Mouse (Mus musculus): ENCODE data around the gene Gpr152.
A peak's percentile ranks its signal among the peaks of the same experiment; 100 is the strongest.
"Not testable (repeated sequence)": the region's sequence is repeated elsewhere in the genome, so short reads cannot be mapped to it uniquely, and the experiment has no call there.

The Gpr152 gene

GRCm38 (mm10) chr19:4131075-4131474 lies 8.5 kb upstream of the Gpr152 start:
- DNase-seq (ENCODE audit: low spot score) = no peak

DNA sequence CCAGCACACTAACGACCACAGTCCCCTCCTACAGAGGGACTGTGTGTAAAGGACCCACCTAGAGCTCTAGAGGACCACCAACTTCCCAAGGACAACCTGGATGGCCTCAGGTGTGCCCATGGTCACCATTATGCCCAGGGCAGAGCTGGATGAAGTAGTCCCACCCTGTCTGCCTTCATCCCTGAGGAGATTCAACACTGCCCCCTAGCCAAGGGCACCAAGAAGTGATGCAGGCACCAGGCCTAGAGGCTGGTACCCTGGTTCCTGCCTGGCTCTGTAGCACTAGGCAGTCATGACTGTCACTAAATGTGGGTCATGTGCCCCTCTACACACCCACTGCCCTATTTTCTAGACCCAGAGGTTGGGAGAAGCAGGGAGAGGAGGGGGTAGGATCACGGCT lies 7.8 kb upstream of the Gpr152 start:
- DNase-seq (ENCODE audit: low spot score) = no peak

- DNase-seq (ENCODE audit: low spot score) = no peak
Observed at GRCm38 (mm10) chr19:4134354-4134753, 5.2 kb upstream of the Gpr152 start.

DNA sequence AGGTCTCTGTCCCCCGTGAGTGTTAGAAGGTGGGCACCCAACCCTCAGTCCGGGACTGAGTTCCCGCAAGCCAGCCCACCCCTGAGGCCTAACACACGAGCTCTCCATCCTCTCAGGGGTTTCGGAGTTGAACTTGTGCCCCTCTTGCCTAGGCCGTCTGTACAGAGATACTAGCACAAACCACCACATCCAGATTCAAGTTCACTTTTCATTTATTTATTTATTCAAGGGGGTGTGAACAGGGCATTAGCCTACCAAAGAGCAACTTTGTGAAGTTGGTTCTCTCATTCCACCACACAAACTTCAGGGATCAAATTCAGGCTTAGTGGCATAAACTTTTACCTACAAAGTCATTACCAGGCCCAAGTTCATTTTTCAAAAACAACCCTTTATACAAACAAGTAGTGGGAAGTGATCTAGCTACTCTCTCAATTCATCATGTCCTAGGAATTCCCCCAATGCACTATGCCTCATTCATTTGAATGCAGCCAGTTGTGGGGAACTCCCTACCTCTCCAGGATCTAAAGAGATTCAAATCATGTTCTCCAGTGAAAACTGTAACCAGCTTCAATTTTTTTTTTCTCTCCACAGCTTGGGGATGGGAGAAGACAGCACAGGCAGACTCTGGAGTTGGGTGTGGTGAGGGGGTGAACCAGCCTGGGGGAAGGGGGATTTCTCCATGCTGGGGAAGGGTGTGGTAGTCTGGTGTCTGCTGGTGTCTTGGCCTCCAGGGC lies 4.2 kb upstream of the Gpr152 start:
- DNase-seq (ENCODE audit: low spot score) = not testable (repeated sequence)

DNA sequence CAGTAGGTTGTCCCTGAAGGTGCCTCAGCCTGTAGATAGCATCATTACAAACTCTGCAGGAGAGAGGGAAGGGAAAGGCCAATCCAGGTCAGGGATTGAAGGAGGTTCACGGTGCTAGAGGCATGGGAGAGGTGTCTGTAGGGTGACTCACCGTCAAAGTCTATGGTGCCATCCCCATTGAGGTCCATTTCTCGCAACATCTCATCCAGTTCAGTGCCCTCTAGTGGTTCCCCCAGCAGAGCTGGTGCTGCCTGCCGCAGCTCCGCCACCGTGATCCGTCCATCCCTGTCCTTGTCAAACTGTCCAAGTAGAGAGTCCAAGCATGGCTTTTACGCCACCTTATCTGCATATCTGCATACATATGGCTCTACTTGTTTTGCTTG lies 3.6 kb upstream of the Gpr152 start:
- not testable (repeated sequence) for DNase-seq (ENCODE audit: low spot score)

- no peak for DNase-seq (ENCODE audit: low spot score)
Observed at GRCm38 (mm10) chr19:4136463-4136862, 3.1 kb upstream of the Gpr152 start.

GRCm38 (mm10) chr19:4137913-4138312 lies 1.7 kb upstream of the Gpr152 start:
- DNase-seq (ENCODE audit: low spot score) = no peak

DNA sequence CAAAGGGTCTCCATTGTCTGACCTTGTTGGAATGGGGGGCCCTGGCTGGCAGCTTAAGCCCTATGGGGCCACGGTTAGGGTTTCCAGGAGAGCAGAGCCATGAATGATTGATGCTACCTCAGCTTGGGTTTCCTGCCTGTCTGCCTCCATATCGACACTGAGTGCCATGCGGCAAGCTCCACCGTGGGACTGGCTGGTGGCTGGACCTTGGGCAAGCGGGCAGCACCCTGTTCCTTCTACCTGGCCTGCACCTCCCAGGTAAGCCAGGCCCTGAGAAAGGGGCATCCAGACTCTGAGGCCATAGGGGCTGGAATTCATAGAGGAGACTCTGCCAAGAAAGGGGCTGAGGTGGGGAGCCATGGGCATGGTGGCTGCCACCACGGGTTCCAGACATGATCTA lies 560 bp downstream of the Gpr152 start:
- DNase-seq (ENCODE audit: low spot score) = no peak

- no peak for DNase-seq (ENCODE audit: low spot score)
Observed at GRCm38 (mm10) chr19:4142416-4143173, 3.0 kb downstream of the Gpr152 start.

GRCm38 (mm10) chr19:4143759-4144268 lies 4.2 kb downstream of the Gpr152 start, which contains the start of gene Cabp4:
TSS of gene Cabp4 (minus strand) at chr19:4144033.
- DNase-seq (ENCODE audit: low spot score) = no peak

- no peak for DNase-seq (ENCODE audit: low spot score)
Observed at GRCm38 (mm10) chr19:4144550-4145498, 5.2 kb downstream of the Gpr152 start.

DNA sequence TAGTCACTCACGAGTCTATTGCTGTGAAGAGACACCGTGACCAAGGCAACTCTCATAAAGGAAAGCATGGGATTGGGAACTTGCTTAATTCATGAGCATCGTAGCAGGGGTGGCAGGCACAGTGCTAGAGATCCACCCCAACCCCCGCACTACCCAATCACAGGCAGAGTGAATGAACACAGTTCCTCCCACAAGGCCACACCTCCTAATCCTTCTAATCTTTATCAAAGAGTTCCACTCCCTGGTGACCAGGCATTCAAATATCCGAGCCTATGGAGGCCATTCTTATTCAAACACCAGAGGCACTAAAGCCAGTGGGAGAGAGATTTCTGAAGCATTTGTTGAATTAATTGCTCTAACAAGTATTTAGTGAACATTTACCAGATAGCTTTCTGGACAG lies 6.3 kb downstream of the Gpr152 start:
- no peak for DNase-seq (ENCODE audit: low spot score)

DNA sequence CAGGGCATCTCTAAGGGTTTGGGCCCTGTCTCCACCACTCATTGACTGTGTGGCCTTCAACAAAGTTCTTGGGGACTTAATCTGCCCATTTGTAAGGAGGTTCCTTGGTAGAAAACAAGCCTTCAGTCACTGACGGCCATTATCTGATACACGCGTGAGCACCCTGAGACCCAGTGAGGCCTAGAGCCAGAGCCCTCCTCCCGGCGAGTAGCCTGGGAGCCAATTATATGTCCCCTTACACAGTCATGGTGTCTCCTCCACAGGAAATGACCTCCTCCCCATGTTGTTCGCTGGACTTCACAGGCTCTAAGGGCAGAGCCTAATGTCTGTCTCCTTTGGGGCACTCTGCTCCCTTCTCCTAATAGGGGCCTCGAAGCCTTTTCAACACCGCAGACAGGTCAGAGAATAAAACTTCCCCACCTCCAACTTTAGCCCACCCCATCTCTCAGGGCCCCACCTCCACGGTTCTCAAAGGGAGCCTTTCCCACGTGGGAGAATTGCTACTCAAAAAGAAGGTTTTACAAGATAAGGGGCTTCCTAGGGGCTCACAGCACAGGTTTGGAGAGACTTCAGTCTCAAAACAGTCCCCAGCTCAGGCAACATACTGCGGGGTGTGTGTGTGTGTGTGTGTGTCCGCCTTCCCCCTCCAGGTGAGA lies 6.9 kb downstream of the Gpr152 start:
- no peak for DNase-seq (ENCODE audit: low spot score)

- no peak for DNase-seq (ENCODE audit: low spot score)
Observed at GRCm38 (mm10) chr19:4147022-4147405, 7.4 kb downstream of the Gpr152 start.

DNA sequence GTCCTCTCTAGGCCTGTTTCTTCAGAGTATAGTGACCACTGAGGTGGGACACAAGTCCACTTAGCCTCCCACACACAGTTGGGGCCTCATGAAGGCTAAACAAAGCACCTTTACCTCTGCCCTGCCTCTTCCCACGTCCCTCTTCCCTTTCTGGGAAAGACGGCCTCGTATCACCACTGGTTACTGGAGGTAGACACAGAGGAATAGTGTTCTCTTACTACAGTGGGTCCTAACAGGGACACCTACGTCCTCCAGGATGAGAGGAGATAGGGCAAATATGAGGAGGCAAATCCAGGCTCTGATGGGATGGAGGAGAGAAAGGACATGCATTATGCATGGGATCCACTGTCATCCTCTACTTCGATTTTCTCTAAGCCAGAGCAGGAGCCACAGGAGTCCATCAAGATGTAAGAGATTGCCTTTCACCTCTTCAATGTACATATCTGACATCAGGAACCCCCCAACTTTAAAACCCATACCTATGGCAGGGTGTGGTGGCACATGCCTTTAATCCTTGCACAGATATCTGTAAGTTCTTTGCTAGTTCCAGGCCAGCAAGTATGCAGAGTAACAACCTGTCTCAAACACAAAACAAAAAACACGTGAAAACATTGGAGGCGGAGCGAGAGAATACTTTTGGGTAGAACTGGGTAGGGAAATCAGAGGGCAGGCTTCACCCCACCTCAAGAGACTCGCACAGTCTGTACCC lies 8.3 kb downstream of the Gpr152 start:
- no peak for DNase-seq (ENCODE audit: low spot score)

GRCm38 (mm10) chr19:4148491-4148806 lies 8.9 kb downstream of the Gpr152 start, which contains the start of gene Coro1b:
TSS of gene Coro1b (plus strand) at chr19:4148619.
- DNase-seq (ENCODE audit: low spot score) = peak; percentile 98

- DNase-seq (ENCODE audit: low spot score) = no peak
Observed at GRCm38 (mm10) chr19:4148819-4149218, 9.2 kb downstream of the Gpr152 start.

GRCm38 (mm10) chr19:4149283-4149682 lies 9.7 kb downstream of the Gpr152 start:
- no peak for DNase-seq (ENCODE audit: low spot score)

- no peak for DNase-seq (ENCODE audit: low spot score)
Observed at GRCm38 (mm10) chr19:4149764-4150461, 10.3 kb downstream of the Gpr152 start.

Data from lung, postnatal 25 days (tissue).